Mouse (Mus musculus): Measurements from ENCODE around the gene Pogz. TPM values are rescaled to one million over a fixed set of nuclear protein-coding genes. Genes with fewer than 3 reads are reported as not detected.

Gene Pogz
- 8.5 and 10.2 TPM in 2 replicates for polyA plus RNA-seq (2015; fragmentation: Nextera tagmentation; extraction: Ambion mirVana)

DNA sequence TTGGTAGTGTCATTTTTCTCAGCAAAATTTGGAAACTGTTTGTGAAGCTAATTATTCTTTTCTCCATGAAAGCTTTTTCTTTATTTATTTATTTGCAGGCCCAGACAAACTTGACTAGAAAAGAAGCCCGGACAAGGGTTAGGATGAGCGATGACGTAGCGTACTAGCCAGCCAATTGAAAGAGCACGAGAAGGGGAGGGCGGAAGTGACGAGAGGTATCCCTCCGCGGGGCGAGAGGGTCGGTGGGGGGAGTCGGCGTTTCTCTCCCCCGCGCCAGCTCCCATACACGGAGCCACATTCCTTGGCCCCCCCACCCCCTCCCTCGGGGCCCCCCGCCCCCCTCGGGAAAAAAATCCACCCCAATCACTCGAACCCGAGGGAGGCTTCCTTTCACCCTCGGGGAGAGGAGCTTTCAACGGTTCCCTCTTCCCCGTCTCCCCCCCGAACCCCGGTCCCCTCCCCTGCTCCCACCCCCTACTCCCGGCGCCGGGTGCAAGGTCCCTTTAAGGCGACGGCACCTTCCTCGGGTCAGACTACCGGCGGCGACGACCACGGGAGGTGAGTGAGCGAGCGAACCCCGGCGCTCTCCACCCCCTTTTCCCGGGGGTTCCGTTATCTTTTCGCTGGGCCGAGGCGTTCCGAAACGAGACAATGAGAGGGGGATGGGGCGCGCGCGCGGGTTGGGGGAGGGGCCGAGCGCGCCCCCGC lies at the start of gene Pogz:
TSS of gene Pogz (plus strand) at position 385 of the 708 bp plus-strand sequence.
- Histone ChIP-seq H3K4me1 (replicated peaks) (peaks cover 16% of the 10 kb centered on the region), H3K4me3 (peak within 1 kb of the TSS; percentile 78), H3K9me3 (replicated peaks) (no peaks in the 10 kb centered on the region), H3K27ac (peak within 1 kb of the TSS; percentile 96), H3K36me3 (no peaks in the 10 kb centered on the region), H3K4me2 (peak within 1 kb of the TSS; percentile 70), H3K27me3 (no peaks in the 10 kb centered on the region), H3K9ac (peak within 1 kb of the TSS; percentile 85)
- under 1% methylated on average over 52 of the region's 57 CpGs for WGBS
- peak; percentile 91 for ATAC-seq (replicated peaks; ENCODE audit: insufficient number of reproducible peaks, insufficient read depth, low FRiP score, low read depth)

DNA sequence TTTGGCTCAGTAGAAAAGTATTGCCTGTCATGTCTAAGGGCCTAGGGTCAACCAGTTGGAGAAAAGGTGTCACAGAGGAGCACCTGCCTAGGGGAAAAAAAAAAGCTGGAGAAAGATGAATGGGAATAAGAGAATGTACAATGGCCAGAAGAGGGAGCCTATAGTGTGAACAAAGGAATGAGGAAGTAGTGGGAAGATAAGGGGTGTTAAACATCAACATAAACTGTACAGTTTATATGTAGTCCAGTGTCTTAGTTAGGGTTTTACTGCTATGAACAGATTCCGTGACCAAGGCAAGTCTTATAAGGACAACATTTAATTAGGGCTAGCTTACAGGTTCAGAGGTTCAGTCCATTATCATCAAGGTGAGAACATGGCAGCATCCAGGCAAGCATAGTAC lies 48.3 kb upstream of the Pogz start:
- ATAC-seq (replicated peaks; ENCODE audit: insufficient number of reproducible peaks, insufficient read depth, low FRiP score, low read depth), result no peak
- Histone ChIP-seq H3K27ac (no peak overlapping the region), H3K36me3 (no peaks in the 10 kb centered on the region), H3K4me2 (no peak overlapping the region), H3K9me3 (replicated peaks) (no peaks in the 10 kb centered on the region), H3K4me1 (replicated peaks) (peaks cover 13% of the 10 kb centered on the region), H3K27me3 (peaks cover 13% of the 10 kb centered on the region), H3K9ac (no peak overlapping the region), H3K4me3 (no peak overlapping the region)
- WGBS, result 96% methylated on average over 1 of the region's 1 CpGs

DNA sequence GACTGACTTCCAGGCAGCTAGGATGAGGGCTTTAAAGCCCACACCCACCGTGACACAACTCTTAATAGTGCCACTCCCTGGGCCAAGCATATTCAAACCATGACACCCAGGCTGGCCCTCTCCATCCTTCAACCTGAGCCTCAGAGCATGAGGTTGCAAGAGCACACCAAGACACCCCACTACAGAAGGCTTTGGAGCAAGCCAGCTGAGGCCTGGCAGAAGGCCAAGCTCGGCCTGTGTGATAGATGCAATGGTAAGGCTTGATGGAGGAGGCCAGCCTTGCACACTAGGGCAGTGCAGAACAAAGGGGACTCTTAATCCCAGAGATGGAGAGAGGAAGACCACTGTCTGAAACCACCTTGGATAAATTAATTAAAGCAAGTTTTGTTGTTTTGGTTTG lies 47.9 kb upstream of the Pogz start:
- Histone ChIP-seq H3K36me3 (no peaks in the 10 kb centered on the region), H3K9ac (no peak overlapping the region), H3K4me1 (replicated peaks) (peaks cover 13% of the 10 kb centered on the region), H3K4me2 (no peak overlapping the region), H3K27me3 (peaks cover 11% of the 10 kb centered on the region), H3K9me3 (replicated peaks) (no peaks in the 10 kb centered on the region), H3K27ac (no peak overlapping the region), H3K4me3 (no peak overlapping the region)
- 71% methylated on average over 2 of the region's 2 CpGs for WGBS
- ATAC-seq (replicated peaks; ENCODE audit: insufficient number of reproducible peaks, insufficient read depth, low FRiP score, low read depth), result no peak

DNA sequence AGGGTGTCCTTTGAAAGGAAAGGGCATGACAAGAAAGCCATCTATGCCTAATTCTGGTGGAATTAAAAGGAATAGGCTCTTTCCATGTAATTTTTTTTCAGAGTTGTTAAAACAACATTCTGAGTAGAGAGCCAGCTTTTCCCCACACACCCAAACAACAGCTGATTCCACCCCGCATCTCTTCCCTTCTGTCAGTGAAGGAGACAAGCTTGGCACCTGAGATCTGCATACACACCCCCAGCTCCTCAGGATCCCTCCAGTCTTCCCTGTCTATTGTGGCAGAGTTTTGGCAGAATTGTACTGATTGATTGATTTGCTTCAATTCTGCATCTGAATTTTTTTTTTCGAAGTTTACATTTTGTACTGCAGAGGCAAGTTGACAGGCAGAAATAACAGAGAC lies 45.1 kb upstream of the Pogz start:
- H3K27me3 ChIP-seq, result no peaks in the 10 kb centered on the region

DNA sequence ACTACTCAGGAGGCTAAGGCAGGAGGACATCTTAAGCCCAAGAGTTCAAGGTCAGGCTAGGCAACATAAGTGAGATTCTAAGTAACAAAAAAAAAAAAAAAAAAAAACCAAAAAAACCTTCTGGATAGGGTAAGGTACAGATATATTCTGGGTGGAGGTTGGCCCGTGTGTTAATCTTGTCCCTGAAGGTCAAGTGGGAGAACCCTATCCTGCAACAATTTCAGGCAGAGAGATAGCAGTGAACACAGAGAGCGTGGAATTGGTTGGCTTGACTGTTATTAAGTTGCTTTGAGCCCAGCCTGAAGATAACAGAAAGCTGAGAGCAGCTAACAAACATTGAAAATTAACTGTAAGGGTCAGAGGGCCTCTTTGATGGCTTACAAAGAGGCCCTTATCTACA lies 43.7 kb upstream of the Pogz start:
- 67% methylated on average over 2 of the region's 2 CpGs for WGBS
- H3K27ac ChIP-seq, result no peak overlapping the region
- no peaks in the 10 kb centered on the region for H3K4me1 ChIP-seq (replicated peaks)
- no peak for ATAC-seq (replicated peaks; ENCODE audit: insufficient number of reproducible peaks, insufficient read depth, low FRiP score, low read depth)
- no peak overlapping the region for H3K4me3 ChIP-seq
- H3K4me2 ChIP-seq, result no peak overlapping the region
- H3K27me3 ChIP-seq, result no peaks in the 10 kb centered on the region
- H3K36me3 ChIP-seq, result no peaks in the 10 kb centered on the region
- no peak overlapping the region for H3K9ac ChIP-seq
- no peaks in the 10 kb centered on the region for H3K9me3 ChIP-seq (replicated peaks)

More for the DNA sequence above, 45.1 kb upstream of the Pogz start:
- Histone ChIP-seq H3K36me3 (no peaks in the 10 kb centered on the region), H3K4me2 (no peak overlapping the region), H3K4me1 (replicated peaks) (peaks cover 2% of the 10 kb centered on the region), H3K9me3 (replicated peaks) (no peaks in the 10 kb centered on the region), H3K4me3 (no peak overlapping the region), H3K27ac (no peak overlapping the region), H3K9ac (no peak overlapping the region)
- WGBS, result 89% methylated on average over 2 of the region's 2 CpGs
- no peak for ATAC-seq (replicated peaks; ENCODE audit: insufficient number of reproducible peaks, insufficient read depth, low FRiP score, low read depth)

DNA sequence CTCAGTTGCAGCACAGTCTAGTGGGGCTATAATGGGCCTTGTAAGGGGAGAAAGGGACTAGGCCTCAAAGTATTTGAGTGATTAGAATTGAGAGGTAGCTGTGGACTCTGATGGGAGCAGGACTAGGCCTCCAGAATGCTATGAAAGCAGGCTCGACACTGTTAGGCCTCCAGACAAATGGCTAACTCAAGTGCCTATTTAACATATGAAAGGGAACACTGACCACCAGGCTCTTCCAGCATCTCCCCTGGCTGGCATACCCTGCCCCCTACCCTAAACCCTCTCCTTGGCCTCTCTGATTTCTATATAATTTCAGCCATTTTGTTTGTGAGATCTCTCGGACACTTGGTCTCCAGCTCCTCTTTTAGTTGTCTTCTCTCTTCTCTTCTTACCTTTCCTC lies 43.0 kb upstream of the Pogz start:
- no peak overlapping the region for H3K4me3 ChIP-seq
- H3K9me3 ChIP-seq (replicated peaks), result no peaks in the 10 kb centered on the region
- H3K36me3 ChIP-seq, result no peaks in the 10 kb centered on the region
- no peak overlapping the region for H3K4me2 ChIP-seq
- WGBS, result 81% methylated on average over 2 of the region's 2 CpGs
- H3K4me1 ChIP-seq (replicated peaks), result no peaks in the 10 kb centered on the region
- no peak for ATAC-seq (replicated peaks; ENCODE audit: insufficient number of reproducible peaks, insufficient read depth, low FRiP score, low read depth)
- no peak overlapping the region for H3K9ac ChIP-seq
- no peaks in the 10 kb centered on the region for H3K27me3 ChIP-seq
- no peak overlapping the region for H3K27ac ChIP-seq

DNA sequence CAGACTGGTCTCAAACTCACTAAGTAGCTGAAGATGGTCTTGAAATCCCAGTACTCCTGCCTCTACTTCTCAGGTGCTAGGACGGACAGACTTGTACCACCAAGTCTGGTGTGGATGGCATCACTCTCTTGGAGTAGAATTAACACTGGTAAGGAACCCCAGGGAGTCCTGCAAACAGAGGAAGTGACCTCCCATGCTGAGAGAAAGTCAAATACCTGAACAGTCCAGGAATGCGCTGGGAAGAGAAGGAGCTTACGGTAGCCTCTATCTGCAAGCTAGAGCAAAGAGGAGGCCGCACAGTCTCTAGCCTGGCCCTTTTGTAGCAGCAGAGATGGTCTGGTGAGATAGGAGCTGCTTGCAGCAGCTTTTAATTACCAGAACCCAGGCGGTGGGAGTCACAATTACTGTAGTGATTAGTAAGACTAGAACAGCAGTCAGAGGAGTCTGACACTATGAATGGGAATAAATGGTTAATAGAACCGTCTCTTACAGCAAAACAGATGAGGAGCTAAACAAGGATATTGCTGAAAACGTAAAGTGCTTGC lies 41.7 kb upstream of the Pogz start:
- ATAC-seq (replicated peaks; ENCODE audit: insufficient number of reproducible peaks, insufficient read depth, low FRiP score, low read depth), result no peak
- 53% methylated on average over 7 of the region's 7 CpGs for WGBS

DNA sequence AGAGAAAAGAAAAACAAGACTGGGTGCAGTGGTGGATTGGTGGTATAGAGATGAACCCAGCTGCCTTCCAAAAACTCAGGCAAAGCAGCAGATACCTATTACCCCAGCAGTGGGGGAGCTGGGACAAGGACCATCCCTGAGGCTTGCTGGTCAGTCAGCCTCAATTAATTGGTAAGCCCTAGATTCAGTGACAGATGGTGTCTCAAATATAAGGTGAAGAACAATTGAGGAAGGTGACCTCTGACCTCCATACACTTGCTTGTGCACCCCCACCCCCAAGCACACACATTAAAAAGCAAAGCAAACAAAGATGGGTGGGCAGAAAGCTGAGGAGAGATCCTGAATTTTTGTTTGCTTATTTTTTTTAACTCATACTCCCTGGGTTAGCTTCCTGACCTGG lies 41.2 kb upstream of the Pogz start:
- Histone ChIP-seq H3K27ac (no peak overlapping the region), H3K9me3 (replicated peaks) (no peaks in the 10 kb centered on the region), H3K4me1 (replicated peaks) (no peaks in the 10 kb centered on the region), H3K36me3 (no peaks in the 10 kb centered on the region), H3K27me3 (no peaks in the 10 kb centered on the region), H3K4me2 (no peak overlapping the region), H3K4me3 (no peak overlapping the region), H3K9ac (no peak overlapping the region)
- ATAC-seq (replicated peaks; ENCODE audit: insufficient number of reproducible peaks, insufficient read depth, low FRiP score, low read depth), result no peak

More for the DNA sequence above, 41.7 kb upstream of the Pogz start:
- H3K27me3 ChIP-seq, result no peaks in the 10 kb centered on the region
- H3K9ac ChIP-seq, result no peak overlapping the region
- H3K27ac ChIP-seq, result no peak overlapping the region
- H3K4me2 ChIP-seq, result no peak overlapping the region
- H3K4me3 ChIP-seq, result no peak overlapping the region
- H3K4me1 ChIP-seq (replicated peaks), result no peaks in the 10 kb centered on the region
- no peaks in the 10 kb centered on the region for H3K36me3 ChIP-seq
- no peaks in the 10 kb centered on the region for H3K9me3 ChIP-seq (replicated peaks)

DNA sequence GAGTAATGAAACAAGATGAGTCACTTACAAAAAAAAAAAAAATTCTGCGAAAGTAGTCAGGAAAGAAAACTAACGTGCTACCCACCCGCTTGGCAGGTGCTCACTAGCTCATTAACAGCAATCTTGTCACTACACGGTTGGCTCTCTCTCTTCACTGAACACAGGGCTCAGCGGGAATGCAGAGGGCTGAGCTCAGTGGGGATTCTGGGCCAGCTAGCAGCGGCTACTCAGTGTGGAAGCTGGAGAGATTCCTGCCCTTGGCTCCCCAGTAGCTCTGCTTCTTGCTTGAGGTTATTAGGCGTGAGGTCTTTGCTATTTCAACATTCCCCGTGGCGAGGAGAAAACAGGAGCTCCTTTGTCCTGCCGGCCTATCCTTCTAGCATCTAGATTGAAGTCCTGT lies 33.2 kb upstream of the Pogz start:
- Histone ChIP-seq H3K9me3 (replicated peaks) (no peaks in the 10 kb centered on the region), H3K4me2 (no peak overlapping the region), H3K4me3 (no peak overlapping the region), H3K27me3 (no peaks in the 10 kb centered on the region), H3K4me1 (replicated peaks) (peaks cover 8% of the 10 kb centered on the region), H3K36me3 (no peaks in the 10 kb centered on the region), H3K27ac (no peak overlapping the region), H3K9ac (no peak overlapping the region)
- 19% methylated on average over 10 of the region's 10 CpGs for WGBS
- ATAC-seq (replicated peaks; ENCODE audit: insufficient number of reproducible peaks, insufficient read depth, low FRiP score, low read depth), result no peak

DNA sequence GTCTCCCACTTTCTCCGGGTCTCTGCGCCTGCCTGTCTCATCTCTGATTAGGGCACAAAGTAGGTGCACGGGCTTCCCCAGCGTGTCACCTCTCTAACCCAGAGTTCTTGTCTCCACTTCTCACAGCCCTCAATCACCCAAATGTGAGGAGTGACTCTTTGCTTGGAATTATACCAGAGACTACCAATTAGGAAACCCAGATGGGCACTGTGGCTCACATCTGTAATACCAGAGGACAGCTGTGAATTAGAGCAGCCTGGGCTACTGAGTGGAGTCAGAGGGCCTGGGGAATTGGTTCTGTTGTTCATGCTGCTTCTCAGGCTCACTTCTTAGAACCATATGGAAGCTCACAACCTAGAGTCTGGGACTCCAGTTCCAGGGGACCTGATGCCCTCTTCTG lies 32.4 kb upstream of the Pogz start:
- H3K27ac ChIP-seq, result no peak overlapping the region
- H3K36me3 ChIP-seq, result no peaks in the 10 kb centered on the region
- H3K4me1 ChIP-seq (replicated peaks), result peaks cover 8% of the 10 kb centered on the region
- no peaks in the 10 kb centered on the region for H3K27me3 ChIP-seq
- WGBS, result 81% methylated on average over 4 of the region's 4 CpGs
- no peak overlapping the region for H3K4me3 ChIP-seq
- no peak overlapping the region for H3K9ac ChIP-seq
- ATAC-seq (replicated peaks; ENCODE audit: insufficient number of reproducible peaks, insufficient read depth, low FRiP score, low read depth), result no peak
- H3K4me2 ChIP-seq, result no peak overlapping the region
- no peaks in the 10 kb centered on the region for H3K9me3 ChIP-seq (replicated peaks)

DNA sequence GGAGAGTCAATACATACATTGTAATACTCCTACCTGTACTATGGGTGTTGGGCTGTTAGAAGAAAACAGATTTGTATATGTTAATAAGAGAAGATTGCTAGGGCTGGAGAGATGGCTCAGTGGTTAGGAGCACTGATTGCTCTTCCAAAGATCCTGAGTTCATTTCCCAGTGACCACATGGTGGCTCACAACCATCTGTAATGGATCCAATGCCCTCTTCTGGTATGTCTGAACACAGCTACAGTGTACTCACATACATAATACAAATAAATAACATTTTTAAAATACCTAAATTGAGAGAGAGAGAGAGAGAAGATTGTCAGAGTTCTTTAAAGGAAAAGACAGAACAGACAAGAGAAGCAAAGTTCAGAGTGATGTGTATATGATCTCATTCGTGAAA lies 29.1 kb upstream of the Pogz start:
- H3K9me3 ChIP-seq (replicated peaks), result no peaks in the 10 kb centered on the region
- H3K4me3 ChIP-seq, result no peak overlapping the region
- peaks cover 8% of the 10 kb centered on the region for H3K4me1 ChIP-seq (replicated peaks)
- WGBS, result 86% methylated on average over 1 of the region's 1 CpGs
- no peaks in the 10 kb centered on the region for H3K27me3 ChIP-seq
- no peak for ATAC-seq (replicated peaks; ENCODE audit: insufficient number of reproducible peaks, insufficient read depth, low FRiP score, low read depth)
- no peaks in the 10 kb centered on the region for H3K36me3 ChIP-seq
- no peak overlapping the region for H3K4me2 ChIP-seq
- H3K27ac ChIP-seq, result no peak overlapping the region
- H3K9ac ChIP-seq, result no peak overlapping the region

DNA sequence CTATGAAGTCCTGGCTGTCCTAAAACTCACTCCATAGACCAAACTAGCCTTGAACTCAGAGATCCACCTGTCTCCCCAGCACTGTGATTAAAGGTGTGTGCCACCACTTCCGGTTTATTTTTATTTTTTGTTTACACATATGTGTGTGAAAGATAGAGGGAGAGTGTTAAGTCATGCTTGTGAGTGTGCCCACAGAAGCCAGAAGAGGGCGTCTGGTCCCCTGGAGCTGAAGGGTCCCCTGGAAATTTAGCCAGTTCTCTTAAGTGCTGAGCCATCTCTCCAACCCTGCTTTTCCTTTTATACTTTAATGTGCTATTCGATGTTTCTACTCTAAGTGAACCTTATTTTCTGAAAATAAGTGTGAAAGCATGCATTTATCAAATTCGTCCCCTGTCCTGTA lies 25.7 kb upstream of the Pogz start:
- no peaks in the 10 kb centered on the region for H3K36me3 ChIP-seq
- H3K9ac ChIP-seq, result no peak overlapping the region
- H3K4me1 ChIP-seq (replicated peaks), result peaks cover 4% of the 10 kb centered on the region; the same call in 1 of the 2 replicates
- H3K4me2 ChIP-seq, result peak overlapping the region; percentile 49
- H3K27ac ChIP-seq, result no peak overlapping the region
- ATAC-seq (replicated peaks; ENCODE audit: insufficient number of reproducible peaks, insufficient read depth, low FRiP score, low read depth), result no peak
- WGBS, result 13% methylated on average over 4 of the region's 4 CpGs
- no peaks in the 10 kb centered on the region for H3K27me3 ChIP-seq
- H3K9me3 ChIP-seq (replicated peaks), result no peaks in the 10 kb centered on the region
- peak overlapping the region; percentile 22 for H3K4me3 ChIP-seq

Data from heart, embryonic 15.5 days (tissue).